Mouse (Mus musculus) embryonic facial prominence, embryonic 10.5 days (tissue): ENCODE results near the gene Fbxl2. TPM values are rescaled to one million over a fixed set of nuclear protein-coding genes. Genes with fewer than 3 reads are reported as not detected.
A peak's percentile ranks its signal among the peaks of the same experiment; 100 is the strongest.

ENCODE experiments used
- DNase-seq: peaks from one replicate; pipeline ENCODE4 v3.0.0-alpha.2; 2017; ENCODE audit warnings: low spot score
- H3K27ac ChIP-seq: fragments of 300-500 bp; sonication (generic); replicated peaks from 2 replicates; pipeline ENCODE4 v1.5.1; 2016; ENCODE audit warnings: mild to moderate bottlenecking
- H3K27me3 ChIP-seq: fragments of 300-500 bp; sonication (generic); replicated peaks from 2 replicates; pipeline ENCODE4 v1.6.1; 2016; ENCODE audit warnings: low read depth, mild to moderate bottlenecking; ENCODE audit not compliant: poor library complexity, severe bottlenecking
- H3K36me3 ChIP-seq: fragments of 300-500 bp; sonication (generic); replicated peaks from 2 replicates; pipeline ENCODE4 v1.6.1; 2016; ENCODE audit warnings: mild to moderate bottlenecking, moderate library complexity
- H3K4me1 ChIP-seq: fragments of 300-500 bp; sonication (generic); 2 replicates; pipeline ENCODE4 v1.6.1; 2016
- H3K4me3 ChIP-seq: fragments of 300-500 bp; sonication (generic); 2 replicates; pipeline ENCODE4 v1.5.1; 2016; ENCODE audit warnings: mild to moderate bottlenecking, moderate library complexity
- H3K9me3 ChIP-seq: fragments of 300-500 bp; sonication (generic); 2 replicates; pipeline ENCODE4 v1.6.1; 2016; ENCODE audit warnings: mild to moderate bottlenecking
- WGBS: fragments of 180-500 bp; shearing (Covaris S2); methylation state at CpG from one replicate; pipeline ENCODE4 v1.1.7; 2016; 5-methylcytosine and 5-hydroxymethylcytosine counted together
- polyA plus RNA-seq: library from polyadenylated mRNA; unstranded; fragments of >200 nt; fragmentation: Nextera tagmentation; extraction: Ambion mirVana; gene quantifications from 2 replicates; pipeline ENCODE4 v1.2.1, GENCODE M21; 2016

The Fbxl2 gene
- polyA plus RNA-seq, 1 experiment from 2014 or later, result 5.9 TPM

DNA sequence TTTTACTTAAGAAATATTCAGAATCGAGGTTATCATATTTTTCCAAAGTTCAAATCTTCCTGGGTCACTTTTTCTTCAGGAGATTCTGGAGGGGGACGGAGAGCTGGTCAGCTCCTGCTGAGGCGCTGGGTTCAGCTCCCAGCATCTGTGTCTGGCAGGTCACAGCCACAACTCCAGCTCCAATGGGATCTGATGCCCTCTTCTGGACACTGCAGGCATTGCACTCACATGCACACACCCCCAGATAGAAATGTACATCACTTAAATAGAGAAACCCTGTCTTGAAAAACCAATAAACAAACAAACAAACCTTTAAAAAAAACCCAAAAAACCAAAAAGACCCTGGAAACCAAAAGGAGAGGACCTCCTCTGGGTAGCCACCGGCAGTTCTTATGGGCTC lies 30.3 kb downstream of the Fbxl2 start:
- H3K27ac ChIP-seq, result no peak overlapping the region
- 90% methylated on average over 4 of the region's 4 CpGs for WGBS
- H3K4me1 ChIP-seq, result no peaks in the 10 kb centered on the region
- H3K4me3 ChIP-seq, result no peak overlapping the region
- H3K27me3 ChIP-seq, result no peaks in the 10 kb centered on the region
- DNase-seq, result no peak
- H3K36me3 ChIP-seq, result peaks cover 2% of the 10 kb centered on the region; the same call in 1 of the 2 replicates
- peaks cover 3% of the 10 kb centered on the region; the same call in 1 of the 2 replicates for H3K9me3 ChIP-seq

DNA sequence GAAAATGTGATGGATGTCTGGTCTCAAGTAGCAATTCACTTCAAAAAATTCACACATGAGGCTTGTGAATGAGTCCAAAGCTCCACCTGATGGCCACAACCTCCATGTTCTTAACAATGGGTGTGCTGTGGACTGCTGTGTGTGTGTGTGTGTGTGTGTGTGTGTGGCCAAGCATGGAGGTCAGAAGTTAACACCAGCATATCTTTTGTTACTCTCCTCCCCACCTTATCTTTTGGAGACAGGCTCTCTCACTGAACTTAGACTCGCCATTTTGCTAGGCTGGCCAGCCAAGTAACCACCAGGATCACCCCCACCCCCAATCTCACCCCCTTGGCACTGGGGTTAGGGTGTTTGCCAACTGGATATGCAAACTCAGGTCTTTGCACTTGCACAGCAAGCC lies 32.0 kb downstream of the Fbxl2 start:
- 71% methylated on average over 1 of the region's 1 CpGs for WGBS
- Histone ChIP-seq H3K36me3 (peaks cover 2% of the 10 kb centered on the region; the same call in 1 of the 2 replicates), H3K9me3 (peaks cover 3% of the 10 kb centered on the region; the same call in 1 of the 2 replicates), H3K27ac (no peak overlapping the region), H3K4me1 (peaks cover 5% of the 10 kb centered on the region; the same call in 1 of the 2 replicates), H3K4me3 (no peak overlapping the region), H3K27me3 (no peaks in the 10 kb centered on the region)
- DNase-seq, result no peak

DNA sequence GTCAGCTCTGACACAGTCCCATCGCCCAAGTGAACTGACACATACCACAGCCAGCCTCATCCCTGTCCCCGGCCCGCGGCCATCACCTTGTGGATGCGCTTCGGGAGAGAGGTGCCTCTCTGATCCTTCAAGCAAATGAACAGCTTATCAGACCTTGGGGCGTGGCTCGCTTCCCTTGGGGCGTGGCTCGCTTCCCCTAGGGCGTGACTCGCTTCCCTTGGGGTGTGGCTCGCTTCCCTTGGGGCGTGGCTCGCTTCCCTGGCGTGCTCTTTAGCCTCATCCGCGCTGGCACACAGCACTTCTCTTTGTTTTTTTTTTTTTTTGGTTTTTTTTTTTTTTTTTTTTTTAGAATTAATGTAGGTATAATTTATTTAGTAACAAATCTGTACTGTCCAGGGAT lies 34.8 kb downstream of the Fbxl2 start:
- peaks cover 5% of the 10 kb centered on the region; the same call in 1 of the 2 replicates for H3K4me1 ChIP-seq
- H3K27me3 ChIP-seq, result no peaks in the 10 kb centered on the region
- no peak for DNase-seq
- H3K27ac ChIP-seq, result no peak overlapping the region
- H3K4me3 ChIP-seq, result no peak overlapping the region
- 0 out of 2 replicates have a peak, but pooled peaks cover 3% of the 10 kb centered on the region for H3K9me3 ChIP-seq
- peaks cover 2% of the 10 kb centered on the region; the same call in 1 of the 2 replicates for H3K36me3 ChIP-seq
- 65% methylated on average over 18 of the region's 18 CpGs for WGBS

DNA sequence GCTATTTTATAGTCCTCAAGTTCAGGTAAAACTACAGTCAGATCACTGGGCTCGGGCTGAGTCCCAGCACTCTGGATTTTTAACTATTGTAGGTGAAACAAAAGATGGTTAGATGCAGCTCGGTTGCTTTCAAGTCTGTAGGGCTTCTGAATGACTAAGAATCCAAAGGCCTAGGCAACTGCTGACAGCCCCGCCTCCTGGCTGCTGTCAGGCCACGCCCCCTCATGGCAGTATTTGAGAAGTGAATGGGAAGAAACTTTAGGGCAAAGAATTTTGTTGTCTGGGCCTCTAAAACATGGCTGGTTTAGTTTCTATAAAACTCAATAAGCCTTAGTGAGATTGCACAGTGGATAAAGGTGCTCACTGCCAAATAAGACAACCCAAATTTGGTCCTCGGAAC lies 36.5 kb downstream of the Fbxl2 start:
- 53% methylated on average over 5 of the region's 5 CpGs for WGBS
- peak; percentile 11 for DNase-seq
- no peak overlapping the region for H3K27ac ChIP-seq
- 0 out of 2 replicates have a peak, but pooled peaks cover 2% of the 10 kb centered on the region for H3K36me3 ChIP-seq
- peaks cover 5% of the 10 kb centered on the region; the same call in 1 of the 2 replicates for H3K4me1 ChIP-seq
- H3K4me3 ChIP-seq, result no peak overlapping the region
- H3K27me3 ChIP-seq, result no peaks in the 10 kb centered on the region
- H3K9me3 ChIP-seq, result no peaks in the 10 kb centered on the region

- no peak overlapping the region for H3K27ac ChIP-seq
- H3K27me3 ChIP-seq, result no peaks in the 10 kb centered on the region
- no peaks in the 10 kb centered on the region for H3K9me3 ChIP-seq
- H3K4me3 ChIP-seq, result no peak overlapping the region
- no peak for DNase-seq
- H3K36me3 ChIP-seq, result 0 out of 2 replicates have a peak, but pooled peaks cover 2% of the 10 kb centered on the region
- peaks cover 5% of the 10 kb centered on the region; the same call in 1 of the 2 replicates for H3K4me1 ChIP-seq
- 94% methylated on average over 9 of the region's 9 CpGs for WGBS
Measured at GRCm38 (mm10) chr9:114007850-114008350, 38.1 kb downstream of the Fbxl2 start.

DNA sequence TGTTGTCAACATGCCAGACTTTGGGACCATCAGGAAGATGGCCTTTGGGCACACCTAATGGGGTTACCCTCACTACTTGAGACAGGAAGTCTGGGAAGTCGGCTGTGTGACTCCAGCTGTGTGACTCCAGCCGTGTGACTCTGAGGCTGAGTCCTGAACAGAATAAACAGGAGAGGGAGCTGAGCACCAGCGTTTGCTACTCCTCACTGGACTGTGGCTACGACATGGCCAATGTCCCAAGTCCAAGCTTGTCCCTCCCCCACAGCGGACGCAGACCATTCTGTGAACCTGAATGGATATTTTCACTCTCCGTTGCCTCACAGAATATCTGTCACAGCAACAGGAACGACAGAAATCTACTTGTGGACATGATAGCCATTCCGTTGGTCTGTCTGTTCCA lies 39.2 kb downstream of the Fbxl2 start:
- 70% methylated on average over 9 of the region's 9 CpGs for WGBS
- no peak for DNase-seq

GRCm38 (mm10) chr9:113998311-113998710 lies 47.7 kb downstream of the Fbxl2 start:
- DNase-seq, result no peak
- Histone ChIP-seq H3K36me3 (peaks cover 14% of the 10 kb centered on the region), H3K4me3 (no peak overlapping the region), H3K9me3 (peaks cover 6% of the 10 kb centered on the region; the same call in 1 of the 2 replicates), H3K4me1 (no peaks in the 10 kb centered on the region), H3K27me3 (no peaks in the 10 kb centered on the region), H3K27ac (no peak overlapping the region)
- WGBS, result 58% methylated on average over 2 of the region's 2 CpGs

More for the DNA sequence above, 39.2 kb downstream of the Fbxl2 start:
- H3K4me1 ChIP-seq, result peaks cover 5% of the 10 kb centered on the region; the same call in 1 of the 2 replicates
- peaks cover 3% of the 10 kb centered on the region; the same call in 1 of the 2 replicates for H3K9me3 ChIP-seq
- H3K27me3 ChIP-seq, result no peaks in the 10 kb centered on the region
- H3K4me3 ChIP-seq, result no peak overlapping the region
- H3K27ac ChIP-seq, result no peak overlapping the region
- peaks cover 6% of the 10 kb centered on the region for H3K36me3 ChIP-seq

DNA sequence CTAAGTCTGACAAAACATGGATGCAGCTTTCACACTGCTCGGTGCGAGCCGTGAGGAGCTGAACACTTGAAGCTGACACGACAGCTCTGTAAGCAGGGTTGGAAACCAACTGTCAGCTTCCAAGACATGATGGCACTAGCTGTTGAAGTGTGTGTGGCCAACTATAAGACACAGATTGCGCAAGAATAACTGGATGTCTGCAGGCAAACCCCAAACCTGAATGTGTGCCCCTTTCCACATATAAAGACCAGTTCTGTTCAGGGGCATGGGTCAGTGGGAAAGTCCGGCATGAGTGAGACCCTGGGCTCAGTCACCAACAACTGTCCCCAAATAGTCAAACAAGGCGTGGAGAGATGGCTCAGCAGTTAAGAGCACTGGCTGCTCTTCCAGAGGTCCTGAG lies 53.2 kb downstream of the Fbxl2 start:
- H3K9me3 ChIP-seq, result no peaks in the 10 kb centered on the region
- peaks cover 8% of the 10 kb centered on the region for H3K4me1 ChIP-seq
- no peaks in the 10 kb centered on the region for H3K27me3 ChIP-seq
- H3K27ac ChIP-seq, result no peak overlapping the region
- no peak overlapping the region for H3K4me3 ChIP-seq
- WGBS, result 92% methylated on average over 7 of the region's 7 CpGs
- no peak for DNase-seq
- H3K36me3 ChIP-seq, result no peaks in the 10 kb centered on the region; the same call in 1 of the 2 replicates

DNA sequence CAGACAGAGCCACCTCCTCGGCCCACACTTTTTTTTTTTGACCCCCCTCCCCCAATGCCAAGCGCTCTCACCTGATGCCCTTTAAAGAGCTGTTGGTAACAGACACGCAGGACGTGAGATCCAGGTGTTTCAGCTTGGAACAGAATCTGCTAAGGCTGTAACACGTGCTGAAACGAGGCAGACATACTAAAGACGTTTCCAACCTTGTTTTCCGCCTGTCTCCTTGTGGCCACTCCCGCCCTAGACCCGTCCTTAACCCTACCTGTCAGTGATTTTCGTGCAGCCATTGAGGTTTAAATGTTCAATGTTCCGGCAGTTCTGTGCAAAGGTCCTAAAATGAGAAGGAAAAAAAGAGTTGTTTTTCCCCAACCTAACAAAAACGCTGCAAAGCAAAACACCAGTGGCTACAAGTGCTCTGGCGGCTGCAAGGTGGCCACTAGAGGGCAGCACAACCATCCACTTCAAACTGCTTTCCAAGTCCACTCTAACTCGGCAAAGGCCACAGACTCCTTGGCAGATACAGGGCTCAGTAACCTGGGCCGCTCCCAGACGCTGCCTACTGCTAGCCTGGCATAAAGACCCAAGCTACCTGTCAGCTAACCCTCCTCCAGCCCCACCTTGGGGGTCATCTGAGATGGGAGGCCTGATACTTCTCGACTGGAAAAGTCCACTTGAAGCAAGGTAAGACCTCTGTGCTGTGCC lies 55.3 kb downstream of the Fbxl2 start:
- no peak overlapping the region for H3K27ac ChIP-seq
- whole genome bisulfite sequencing, result 31% methylated on average over 18 of the region's 18 CpGs

GRCm38 (mm10) chr9:113984946-113985620 lies 60.9 kb downstream of the Fbxl2 start:
- no peaks in the 10 kb centered on the region for H3K4me1 ChIP-seq
- no peak for DNase-seq
- no peaks in the 10 kb centered on the region for H3K27me3 ChIP-seq
- WGBS, result 87% methylated on average over 13 of the region's 13 CpGs
- H3K9me3 ChIP-seq, result no peaks in the 10 kb centered on the region
- peaks cover 19% of the 10 kb centered on the region for H3K36me3 ChIP-seq
- no peak overlapping the region for H3K4me3 ChIP-seq
- no peak overlapping the region for H3K27ac ChIP-seq

More for the DNA sequence above, 55.3 kb downstream of the Fbxl2 start:
- Histone ChIP-seq H3K27me3 (no peaks in the 10 kb centered on the region), H3K4me1 (peaks cover 8% of the 10 kb centered on the region), H3K36me3 (no peaks in the 10 kb centered on the region; the same call in 1 of the 2 replicates), H3K9me3 (no peaks in the 10 kb centered on the region), H3K4me3 (peak overlapping the region; percentile 21; the same call in 1 of the 2 replicates)
- peak; percentile 88 for DNase-seq

DNA sequence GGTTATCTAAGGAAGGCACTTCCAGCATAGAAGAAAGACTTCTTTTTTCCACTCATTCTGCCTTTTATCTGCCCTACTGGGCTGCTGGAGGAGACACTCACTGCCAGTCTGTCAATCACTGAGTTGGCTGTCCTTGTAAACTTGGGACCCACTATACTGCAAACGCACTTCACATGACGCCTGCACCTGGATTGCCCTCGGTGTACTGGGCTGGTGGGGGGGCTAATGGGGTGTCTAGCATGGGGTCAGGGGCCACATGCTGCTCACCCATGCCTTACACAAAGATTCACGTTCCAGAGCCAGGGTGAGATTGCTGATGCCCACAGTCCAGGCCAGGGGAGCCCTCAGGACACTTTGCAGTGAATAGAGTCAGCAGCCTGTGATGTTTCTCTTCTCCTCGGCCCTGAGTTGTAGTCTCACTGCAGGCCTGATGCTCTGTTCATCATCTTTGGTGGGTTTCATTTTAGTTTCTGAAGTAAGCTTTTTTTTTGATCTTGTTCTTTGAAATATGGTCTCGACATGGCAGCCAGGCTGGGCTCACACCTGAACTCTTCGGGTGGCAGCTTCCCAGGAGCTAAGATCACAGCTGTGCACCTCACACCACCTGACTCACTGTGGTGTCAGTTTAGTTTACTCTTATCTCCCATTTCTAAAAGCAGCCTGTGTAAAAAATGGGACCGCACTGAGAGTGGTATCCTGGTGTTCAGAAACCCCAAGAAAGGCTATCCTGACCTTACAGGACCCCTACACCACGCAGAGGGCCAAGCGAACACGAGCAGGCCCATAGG lies 62.9 kb downstream of the Fbxl2 start:
- Histone ChIP-seq H3K27ac (no peak overlapping the region), H3K27me3 (no peaks in the 10 kb centered on the region), H3K4me1 (no peaks in the 10 kb centered on the region), H3K9me3 (no peaks in the 10 kb centered on the region), H3K4me3 (no peak overlapping the region), H3K36me3 (peaks cover 39% of the 10 kb centered on the region)
- no peak for DNase-seq
- 86% methylated on average over 11 of the region's 11 CpGs for WGBS

- H3K4me1 ChIP-seq, result no peaks in the 10 kb centered on the region
- DNase-seq, result no peak
- peaks cover 45% of the 10 kb centered on the region for H3K36me3 ChIP-seq
- no peak overlapping the region for H3K27ac ChIP-seq
- no peaks in the 10 kb centered on the region for H3K9me3 ChIP-seq
- WGBS, result 89% methylated on average over 2 of the region's 2 CpGs
- H3K27me3 ChIP-seq, result no peaks in the 10 kb centered on the region
- no peak overlapping the region for H3K4me3 ChIP-seq
Measured at GRCm38 (mm10) chr9:113982451-113982850, 63.5 kb downstream of the Fbxl2 start.
